Mouse (Mus musculus) liver, embryonic 14 days (tissue): ENCODE measurements around the gene Hcst. TPM values are rescaled to one million over a fixed set of nuclear protein-coding genes. Genes with fewer than 3 reads are reported as not detected.

Experiments used
- polyA plus RNA-seq: library from polyadenylated mRNA; depleted of rRNA; stranded (reverse); fragments of >200 nt; gene quantifications from 2 replicates; pipeline ENCODE4 v1.2.3, GENCODE M21; 2012; rRNA removed

Gene Hcst
- polyA plus RNA-seq = 2.0 and 2.7 TPM in 2 replicates

DNA sequence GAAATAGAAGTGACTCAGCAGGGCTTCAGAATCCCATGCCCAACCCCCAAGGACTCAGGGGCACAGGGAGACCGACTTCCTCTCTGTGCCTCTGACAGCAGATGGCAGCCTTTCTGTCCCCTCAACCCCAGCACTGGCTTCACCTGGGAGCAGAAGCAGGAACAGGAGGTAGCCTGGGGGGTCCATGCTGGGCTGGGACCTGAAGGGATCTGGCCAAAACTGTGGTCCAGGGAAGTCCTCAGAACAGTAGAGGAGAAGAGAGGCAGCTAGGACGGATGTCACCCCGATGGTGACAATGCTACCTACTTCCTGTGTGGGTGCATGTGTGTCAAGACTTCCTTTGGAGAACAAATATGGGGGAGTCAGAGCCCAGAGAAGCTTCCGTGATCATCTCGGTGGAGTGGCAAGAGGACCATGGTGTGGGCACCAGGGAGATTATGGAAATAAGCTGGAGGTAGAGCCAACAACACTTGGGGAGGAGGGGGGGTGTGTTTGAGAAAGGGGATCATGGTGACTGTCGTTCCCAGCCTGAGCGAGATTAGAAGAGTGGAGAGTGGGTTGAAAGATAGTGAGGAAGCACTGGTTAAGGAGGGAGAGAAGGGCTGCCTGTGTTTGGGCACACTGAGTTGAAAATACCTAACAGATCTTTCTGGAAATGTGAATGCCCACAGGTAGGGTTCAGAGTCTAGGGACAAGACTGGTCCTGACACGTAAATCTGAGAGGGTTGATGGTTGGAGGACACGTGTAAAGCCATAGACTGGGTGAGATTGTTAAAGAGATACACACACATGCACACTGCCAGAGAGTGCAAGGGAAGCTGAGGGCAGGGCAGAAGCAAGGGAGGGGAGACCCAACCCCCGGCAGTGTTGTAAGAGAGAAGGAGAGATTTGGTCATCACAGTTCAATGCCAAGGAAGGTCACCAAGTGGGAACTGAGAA lies at the start of gene Hcst:
Hcst (minus strand) TSS at position 294 of the 939 bp plus-strand sequence.

DNA sequence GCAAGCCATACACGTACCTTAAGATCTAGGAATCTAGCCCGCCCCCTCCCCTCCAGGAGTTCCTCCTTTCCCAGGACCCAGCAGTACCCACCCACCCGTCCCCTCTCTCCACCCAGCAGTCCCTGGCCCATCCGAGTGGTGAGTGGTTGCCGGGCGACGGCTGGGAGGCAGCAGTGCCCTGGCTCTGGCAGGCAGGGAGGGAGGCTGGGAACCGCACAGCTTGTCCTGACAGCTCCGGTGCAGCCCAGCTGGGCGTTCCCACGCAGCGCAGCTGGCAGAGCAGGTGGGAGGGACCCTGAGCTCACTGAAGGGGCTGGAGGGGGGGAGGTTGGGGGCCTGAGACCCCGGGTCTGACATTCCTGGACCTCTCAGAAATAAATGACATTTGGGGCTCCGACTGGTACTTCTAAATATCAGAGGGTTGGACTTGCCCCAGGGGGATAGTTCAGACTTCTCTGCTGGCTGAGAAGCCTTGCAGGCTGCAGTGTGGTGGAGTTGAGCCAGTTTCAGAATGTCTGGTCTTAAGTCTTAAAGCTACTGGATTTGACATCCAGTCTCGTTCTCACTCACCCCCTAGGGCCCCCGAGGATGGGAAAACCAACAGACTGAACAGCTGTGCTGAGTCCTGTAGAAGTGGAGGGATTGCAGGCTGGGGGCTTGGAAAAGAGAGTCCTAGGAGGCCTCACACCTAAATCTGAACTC lies 38.1 kb upstream of the Hcst start, which contains the start of the genes Kirrel2 and Nphs1:
Kirrel2 (minus strand) TSS at position 62 of the 702 bp plus-strand sequence.
Nphs1 (plus strand) TSS at position 687 of the 702 bp plus-strand sequence.

DNA sequence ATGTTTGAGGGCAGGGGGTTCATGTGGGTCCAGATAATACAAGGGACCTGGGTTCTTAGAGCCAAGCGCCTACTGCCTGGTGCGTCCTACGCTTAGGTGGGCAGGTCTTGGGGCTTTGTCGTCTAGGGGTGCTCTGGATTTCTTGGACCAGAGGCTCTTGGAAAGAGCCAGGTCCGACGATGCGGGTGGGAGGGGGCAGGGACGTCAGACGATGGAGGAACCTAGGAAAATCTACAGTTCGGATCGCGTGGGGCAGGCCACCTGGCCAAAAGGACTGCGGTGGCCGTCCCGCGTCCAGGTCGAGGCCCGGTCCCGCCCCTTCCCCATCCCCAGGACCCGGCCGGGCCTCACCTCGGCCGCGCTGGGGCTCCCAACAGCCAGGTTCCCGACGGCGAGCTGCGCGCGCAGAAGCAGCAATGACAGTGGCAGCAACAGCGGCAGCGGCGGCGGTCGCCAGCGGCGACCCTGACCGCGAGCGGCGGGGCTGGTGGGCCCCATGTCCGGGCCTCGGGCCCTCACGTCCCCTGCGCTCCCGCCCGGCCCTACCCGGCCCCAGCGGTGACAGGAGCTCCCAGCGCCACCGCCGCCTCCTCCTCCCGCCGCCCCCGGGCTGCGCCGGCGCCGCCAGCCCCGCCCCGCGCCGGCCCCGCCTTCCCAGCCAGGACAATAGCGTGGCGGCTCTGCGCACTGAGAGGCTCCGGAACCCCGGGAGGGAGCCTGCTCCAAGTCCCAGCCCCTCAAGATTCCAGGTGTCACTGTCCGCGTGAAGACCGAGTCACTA lies 25.5 kb upstream of the Hcst start, which contains the start of gene Aplp1:
Aplp1 (minus strand) TSS at position 565 of the 781 bp plus-strand sequence.

DNA sequence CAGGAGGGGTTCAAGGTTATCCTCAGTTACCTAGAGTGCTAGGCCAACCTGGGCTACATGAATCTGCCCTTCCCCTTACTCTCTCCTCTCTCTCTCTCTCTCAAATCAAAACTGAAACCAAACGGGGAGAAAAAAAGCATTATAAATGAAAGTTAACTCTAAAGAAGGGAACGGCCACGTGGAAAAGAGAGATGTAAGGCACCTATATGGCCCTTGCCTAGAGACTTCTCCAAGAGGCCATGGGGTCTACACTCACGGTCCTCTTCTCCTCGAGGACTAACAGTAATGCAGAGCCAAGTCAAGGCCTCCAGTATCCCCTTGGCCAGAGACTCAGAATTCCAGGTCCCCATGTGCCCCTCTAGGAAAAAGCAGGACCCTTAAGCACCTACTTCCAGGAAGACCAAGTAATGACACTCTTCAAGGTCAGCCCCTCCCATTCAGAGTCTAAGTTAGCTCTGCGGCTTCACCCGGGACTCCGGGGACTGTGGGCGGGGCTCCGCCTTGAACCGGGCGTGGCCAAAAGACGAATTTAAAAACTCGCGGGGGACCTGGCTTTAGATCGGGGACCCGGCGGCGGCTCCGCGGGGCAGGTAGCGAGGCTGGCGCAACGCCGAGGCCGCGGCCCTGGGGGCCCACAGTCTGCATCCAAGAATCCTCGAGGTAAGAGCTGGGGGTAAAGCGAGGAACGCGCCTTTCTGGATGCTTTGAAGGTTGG lies 1.7 kb upstream of the Hcst start, which contains the start of gene Nfkbid:
Nfkbid (plus strand) TSS at position 558 of the 715 bp plus-strand sequence.

DNA sequence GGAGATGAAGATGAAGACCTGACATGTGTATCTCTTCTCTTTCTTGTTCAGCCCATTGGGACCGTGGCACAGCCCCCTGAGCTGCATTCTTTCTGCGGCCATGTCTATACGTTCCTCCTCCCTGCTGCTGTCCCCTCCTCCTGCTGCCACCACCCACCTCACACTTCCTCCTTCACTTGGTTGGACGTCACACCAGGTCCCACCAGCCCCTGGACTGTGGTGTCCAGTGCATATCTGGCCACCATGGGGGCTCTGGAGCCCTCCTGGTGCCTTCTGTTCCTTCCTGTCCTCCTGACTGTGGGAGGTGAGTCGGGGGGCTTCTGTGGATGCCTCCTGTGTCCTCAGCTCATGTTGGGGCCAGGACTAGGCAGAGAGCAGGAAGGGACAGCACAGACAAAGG lies 6.1 kb downstream of the Hcst start, which contains the start of gene Tyrobp:
Tyrobp (plus strand) TSS at position 165 of the 400 bp plus-strand sequence.

Other genes with a start within 250 kb of the Hcst start
- gene Cox7a1, start 235.7 kb downstream of the Hcst start, polyA plus RNA-seq = 2.8 and 3.4 TPM in 2 replicates
- 109 and 119 TPM in 2 replicates for gene Capns1, start 221.0 kb downstream of the Hcst start, polyA plus RNA-seq
- gene Polr2i, start 187.9 kb downstream of the Hcst start, polyA plus RNA-seq = 64.7 and 70.6 TPM in 2 replicates
- gene Tbcb, start 187.6 kb downstream of the Hcst start, polyA plus RNA-seq = 24.6 and 27.0 TPM in 2 replicates
- 0.07 TPM in 1 of 2 replicates, not detected in the other for gene Ovol3, start 184.1 kb downstream of the Hcst start, polyA plus RNA-seq
- gene Thap8, start 139.8 kb downstream of the Hcst start, polyA plus RNA-seq = not detected in 2 replicates
- gene Wdr62, start 139.4 kb downstream of the Hcst start, polyA plus RNA-seq = 12.3 and 12.9 TPM in 2 replicates
- 0.85 and 0.99 TPM in 2 replicates for gene Clip3, start 128.1 kb downstream of the Hcst start, polyA plus RNA-seq
- gene Alkbh6, start 111.1 kb downstream of the Hcst start, polyA plus RNA-seq = 13.6 and 13.9 TPM in 2 replicates
- gene Syne4, start 105.0 kb downstream of the Hcst start, polyA plus RNA-seq = 9.4 and 10.6 TPM in 2 replicates
- gene E130208F15Rik, start 98.1 kb downstream of the Hcst start, polyA plus RNA-seq = 0.12 and 0.16 TPM in 2 replicates
- 4.5 and 5.2 TPM in 2 replicates for gene Sdhaf1, start 96.0 kb downstream of the Hcst start, polyA plus RNA-seq
- 1.1 and 1.2 TPM in 2 replicates for gene Lrfn3, start 57.1 kb downstream of the Hcst start, polyA plus RNA-seq
- gene Tyrobp, start 6.1 kb downstream of the Hcst start, polyA plus RNA-seq = 65.2 and 83.0 TPM in 2 replicates
- 0.76 and 1.2 TPM in 2 replicates for gene Nfkbid, start 1.9 kb upstream of the Hcst start, polyA plus RNA-seq
- gene Aplp1, start 25.7 kb upstream of the Hcst start, polyA plus RNA-seq = 2.6 and 3.0 TPM in 2 replicates
- gene Kirrel2, start 37.8 kb upstream of the Hcst start, polyA plus RNA-seq = 0.06 and 0.09 TPM in 2 replicates
- 0.06 and 0.07 TPM in 2 replicates for gene Nphs1, start 38.5 kb upstream of the Hcst start, polyA plus RNA-seq
- 40.2 and 47.9 TPM in 2 replicates for gene Prodh2, start 73.8 kb upstream of the Hcst start, polyA plus RNA-seq
- 5.9 and 7.3 TPM in 2 replicates for gene Arhgap33, start 115.2 kb upstream of the Hcst start, polyA plus RNA-seq
- 3.4 and 3.7 TPM in 2 replicates for gene Hspb6, start 132.3 kb upstream of the Hcst start, polyA plus RNA-seq
- 5.0 and 6.7 TPM in 2 replicates for gene Proser3, start 132.4 kb upstream of the Hcst start, polyA plus RNA-seq
- gene Lin37, start 140.0 kb upstream of the Hcst start, polyA plus RNA-seq = 14.5 and 16.8 TPM in 2 replicates
- gene U2af1l4, start 143.4 kb upstream of the Hcst start, polyA plus RNA-seq = 30.3 and 31.5 TPM in 2 replicates
- gene Gm49396, start 143.5 kb upstream of the Hcst start, polyA plus RNA-seq = 1.0 and 1.8 TPM in 2 replicates
- gene Psenen, start 143.8 kb upstream of the Hcst start, polyA plus RNA-seq = 52.6 and 62.2 TPM in 2 replicates
- gene Igflr1, start 145.6 kb upstream of the Hcst start, polyA plus RNA-seq = 1.6 and 1.8 TPM in 2 replicates
- gene Kmt2b, start 168.9 kb upstream of the Hcst start, polyA plus RNA-seq = 9.7 and 11.2 TPM in 2 replicates
- gene Zbtb32, start 179.1 kb upstream of the Hcst start, polyA plus RNA-seq = 0.03 and 0.09 TPM in 2 replicates
- 0.21 and 0.71 TPM in 2 replicates for gene Upk1a, start 193.0 kb upstream of the Hcst start, polyA plus RNA-seq
- gene Cox6b1, start 206.3 kb upstream of the Hcst start, polyA plus RNA-seq = 430 and 478 TPM in 2 replicates
- 0.03 TPM in 1 of 2 replicates, not detected in the other for gene Etv2, start 216.0 kb upstream of the Hcst start, polyA plus RNA-seq
- 21.9 and 25.1 TPM in 2 replicates for gene Rbm42, start 230.5 kb upstream of the Hcst start, polyA plus RNA-seq
- 24.1 and 28.2 TPM in 2 replicates for gene Haus5, start 245.1 kb upstream of the Hcst start, polyA plus RNA-seq